Mouse (Mus musculus) mouse embryonic stem cell (cell line): ENCODE results near the gene Olfr150.
"Not testable (repeated sequence)": the region's sequence is repeated elsewhere in the genome, so short reads cannot be mapped to it uniquely, and the experiment has no call there.

Experiments
- in situ Hi-C, 2 experiments: fragments of 300-500 bp; cut with MboI; formaldehyde crosslinking; loops; 1 replicate in 1 of 2; 3 replicates in 1 of 2; pipeline ENCODE4 v1.14.3; 2019 to 2020; ENCODE audit warnings: low sequenced_read_pairs in 2 of 2, low pct_unique_long_range_greater_than_20kb in 1 of 2, mixed read lengths in 1 of 2; ENCODE audit not compliant: unreplicated experiment in 1 of 2

Olfr150 gene

DNA sequence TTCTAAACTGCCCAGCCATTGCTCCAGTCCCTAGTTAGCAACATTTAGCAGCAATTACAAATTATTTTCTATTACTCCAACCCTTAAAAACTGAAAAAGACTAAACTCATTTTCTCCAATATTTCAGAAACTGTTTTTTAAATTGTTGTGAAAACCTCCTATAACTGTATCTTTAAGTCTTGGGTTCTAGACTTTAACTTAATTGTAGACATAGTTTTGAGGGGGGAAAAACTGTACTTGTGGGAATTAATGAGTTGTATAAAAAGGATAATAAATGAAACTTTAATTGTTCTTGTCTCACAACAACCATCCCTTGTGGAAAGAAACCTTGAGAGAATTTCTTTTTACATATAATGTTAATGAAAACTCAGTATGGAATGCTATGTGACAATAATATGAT lies at the start of gene Olfr150:
Gene Olfr150, plus strand, starts transcription at position 301 of the 400 bp plus-strand sequence.
- in situ Hi-C loops: no loop called here

DNA sequence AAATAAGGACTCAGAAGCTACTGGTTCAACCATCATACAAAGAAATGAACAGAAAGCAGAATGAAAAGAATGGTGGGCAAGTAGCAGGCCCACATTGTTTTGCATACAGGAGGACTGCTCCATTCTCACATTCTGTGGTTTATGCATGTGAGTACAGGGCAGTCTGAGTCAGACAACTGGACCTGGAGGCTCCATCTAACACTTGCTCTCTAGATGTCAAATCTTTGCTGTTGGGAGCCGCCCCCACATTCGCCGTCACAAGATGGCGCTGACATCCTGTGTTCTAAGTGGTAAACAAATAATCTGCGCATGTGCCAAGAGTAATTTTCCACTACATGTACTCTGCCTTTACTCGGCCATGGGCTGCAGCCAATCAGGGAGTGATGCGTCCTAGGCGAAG lies 29.7 kb upstream of the Olfr150 start:
- in situ Hi-C loops: not testable (repeated sequence)

DNA sequence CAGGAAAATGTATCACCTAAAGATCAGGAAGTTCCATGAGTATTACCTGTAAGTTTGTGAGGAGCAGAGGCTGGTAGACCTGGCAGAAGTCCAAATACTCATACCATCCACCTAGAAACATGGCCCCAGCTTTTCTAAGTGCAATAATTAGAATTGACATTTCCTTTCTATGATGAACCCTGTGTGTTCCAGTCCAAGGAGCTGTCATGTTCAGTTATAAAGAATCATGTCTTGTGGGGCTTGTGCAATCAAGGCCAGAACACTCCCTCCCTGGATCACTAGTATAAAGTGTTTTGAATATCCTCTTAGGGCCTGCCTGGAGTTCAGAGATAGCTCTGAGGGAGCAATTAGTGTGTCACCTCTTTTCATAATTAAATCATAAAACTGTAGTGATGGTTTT lies 23.8 kb upstream of the Olfr150 start, which contains the start of gene Olfr149:
Gene Olfr149, minus strand, starts transcription at position 101 of the 400 bp plus-strand sequence.
- in situ Hi-C loops: no loop called here

DNA sequence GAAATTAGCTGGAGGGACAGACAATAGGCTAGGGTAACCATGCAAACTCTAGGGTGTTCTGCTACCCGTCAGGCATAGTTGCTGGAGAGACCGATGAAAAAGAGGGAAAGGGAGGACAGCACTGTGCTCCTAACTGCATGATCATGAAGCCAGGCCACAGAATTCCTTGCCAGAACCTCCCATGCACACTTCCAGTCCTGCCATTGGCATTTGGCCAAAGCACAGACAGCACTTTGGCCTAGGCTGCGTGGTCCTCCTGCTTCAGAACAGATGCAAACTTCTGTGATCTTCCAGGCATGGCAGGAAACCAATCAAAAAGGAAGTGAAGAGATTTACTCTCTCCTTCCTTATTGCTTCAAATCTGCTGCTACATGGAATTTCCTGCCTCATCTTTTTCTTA lies 21.8 kb upstream of the Olfr150 start:
- in situ Hi-C loops: no loop called here

DNA sequence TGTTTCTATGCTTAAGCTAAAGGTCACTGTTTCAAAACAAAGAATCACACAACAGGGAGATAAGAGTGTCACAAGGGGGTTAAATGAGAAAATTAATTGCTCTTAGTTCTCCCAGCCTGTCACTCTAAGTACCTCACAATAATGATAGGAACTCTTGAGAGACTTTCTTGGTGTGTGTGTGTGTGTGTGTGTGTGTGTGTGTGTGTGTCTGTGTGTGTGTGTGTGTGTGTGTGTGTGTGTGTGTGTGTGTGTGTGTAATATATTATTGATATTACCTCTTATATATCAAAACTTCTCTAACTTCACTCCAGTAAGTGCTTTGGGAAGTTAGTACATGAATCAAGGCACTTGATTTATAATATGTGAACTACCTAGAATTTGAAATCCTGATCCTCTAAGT lies 19.7 kb upstream of the Olfr150 start, which contains the start of gene Olfr965:
Gene Olfr965, plus strand, starts transcription at position 301 of the 400 bp plus-strand sequence.
- in situ Hi-C loops: no loop called here

DNA sequence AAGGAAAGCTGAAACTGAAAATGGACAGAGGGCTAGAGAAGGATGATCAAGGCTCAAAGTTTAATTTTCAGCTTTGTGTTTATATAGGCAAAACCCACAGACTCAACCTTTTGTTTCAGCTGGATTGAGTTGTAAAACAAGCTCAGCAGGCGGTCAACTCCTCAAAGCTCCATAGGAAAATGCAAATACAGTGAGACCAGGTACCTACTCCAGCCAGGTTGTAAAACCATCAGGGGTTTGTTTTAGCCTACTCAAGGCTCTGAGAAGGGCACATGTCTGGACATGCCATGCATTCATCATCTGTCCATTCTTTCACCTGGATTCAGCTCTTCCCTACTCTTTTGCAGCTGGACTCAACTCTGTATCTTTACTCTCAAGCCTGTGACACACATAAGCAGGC lies 10.0 kb downstream of the Olfr150 start:
- in situ Hi-C loops: no loop called here

DNA sequence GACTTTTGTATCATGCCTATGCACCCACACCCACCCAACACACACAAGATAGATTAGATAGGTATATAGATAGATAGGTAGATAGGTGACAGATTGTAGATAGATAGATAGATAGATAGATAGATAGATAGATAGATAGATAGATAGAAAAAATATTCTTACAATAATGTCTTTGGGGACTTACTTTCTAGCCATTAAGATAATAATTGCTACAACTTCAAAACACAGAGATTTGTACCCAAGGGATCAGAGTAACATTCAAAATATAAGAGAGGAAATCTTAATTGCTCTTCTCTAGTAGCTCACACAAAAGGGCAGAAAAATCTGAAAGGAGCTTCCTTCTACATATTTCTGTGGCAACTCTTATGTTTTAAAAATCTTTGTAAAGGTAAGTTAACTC lies 15.2 kb downstream of the Olfr150 start, which contains the start of gene Olfr967:
Gene Olfr967, plus strand, starts transcription at position 301 of the 400 bp plus-strand sequence.
- in situ Hi-C loops: no loop called here

DNA sequence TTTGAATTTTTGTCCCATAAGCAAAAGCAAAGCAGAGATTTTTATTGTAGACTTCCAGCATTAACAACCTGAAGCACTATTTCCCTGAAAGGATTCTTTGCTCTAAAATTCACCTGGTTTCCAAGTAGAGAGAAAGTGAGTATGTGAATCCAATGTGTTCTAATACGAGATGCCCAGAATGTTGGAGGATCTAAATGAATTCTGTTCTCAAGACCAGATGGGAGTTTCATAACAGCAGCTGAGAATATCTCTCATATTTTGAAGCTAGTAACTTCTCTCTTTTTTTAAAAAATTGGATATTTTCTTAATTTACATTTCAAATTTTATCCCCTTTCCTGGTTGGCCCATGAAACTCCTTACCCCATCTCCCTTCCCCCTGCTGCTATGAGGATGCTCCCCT lies 15.7 kb downstream of the Olfr150 start:
- in situ Hi-C loops: no loop called here

DNA sequence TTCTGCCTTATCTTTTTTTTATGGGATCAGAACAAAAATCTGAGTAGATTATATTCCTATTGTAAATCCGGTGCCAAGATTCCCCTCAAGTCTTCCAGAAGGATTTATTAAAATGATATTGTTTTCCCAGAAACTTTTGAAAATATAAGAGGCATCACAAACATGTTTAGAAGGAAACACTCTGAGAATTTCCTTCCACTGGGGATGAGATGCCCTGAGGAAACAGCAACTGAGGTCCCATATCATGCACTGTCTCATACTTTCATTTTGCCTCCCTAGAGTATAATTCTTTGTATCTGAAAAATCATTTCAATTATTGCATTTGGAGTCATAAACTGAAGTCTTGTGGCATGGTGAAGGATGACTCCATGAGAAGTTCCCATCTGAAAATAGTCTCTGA lies 52.4 kb downstream of the Olfr150 start, which contains the start of gene Olfr968:
Gene Olfr968, minus strand, starts transcription at position 101 of the 400 bp plus-strand sequence.
- in situ Hi-C loops: no loop called here
